Mouse (Mus musculus) MEL (cell line): Measurements from ENCODE around the gene Cpped1. TPM values are rescaled to one million over a fixed set of nuclear protein-coding genes. Genes with fewer than 3 reads are reported as not detected.

Source experiments
- DNase-seq: peaks from one replicate; pipeline ENCODE4 v3.0.0; 2011; ENCODE audit warnings: low read depth, low spot score
- H3K27ac ChIP-seq: 2 replicates; pipeline ENCODE4 v1.5.1; 2012; ENCODE audit warnings: low read depth, mild to moderate bottlenecking, control low read depth, low read length, moderate library complexity; ENCODE audit not compliant: control insufficient read depth
- H3K27me3 ChIP-seq, 2 experiments: fragments of 150-350 bp in 1 of 2; sonication (generic) in 1 of 2; 2 replicates each; pipeline ENCODE4 v1.6.1; 2012; ENCODE audit warnings: low read length in 2 of 2, mild to moderate bottlenecking in 2 of 2, improper control_type of control experiment in 1 of 2, moderate library complexity in 1 of 2; ENCODE audit not compliant: insufficient read depth in 2 of 2, control insufficient read depth in 1 of 2
- H3K36me3 ChIP-seq, 2 experiments: 2 replicates each; pipeline ENCODE4 v1.6.1; 2012 to 2014; ENCODE audit warnings: low read length in 2 of 2, improper control_type of control experiment in 1 of 2, inconsistent platforms in 1 of 2, mild to moderate bottlenecking in 1 of 2; ENCODE audit not compliant: insufficient read depth in 2 of 2, control insufficient read depth in 1 of 2
- H3K4me1 ChIP-seq, 2 experiments: fragments of 150-350 bp in 1 of 2; sonication (generic) in 1 of 2; 2 replicates each; pipeline ENCODE4 v1.6.1; 2012; ENCODE audit warnings: low read length in 2 of 2, improper control_type of control experiment in 1 of 2, mild to moderate bottlenecking in 1 of 2; ENCODE audit not compliant: insufficient read depth in 2 of 2, control insufficient read depth in 1 of 2
- H3K4me3 ChIP-seq, 2 experiments: fragments of 150-350 bp in 1 of 2; sonication (generic) in 1 of 2; 2 replicates each; pipeline ENCODE4 v1.5.1; 2012; ENCODE audit warnings: low read depth in 2 of 2, low read length in 2 of 2, mild to moderate bottlenecking in 2 of 2, moderate library complexity in 2 of 2, control low read depth in 1 of 2, improper control_type of control experiment in 1 of 2; ENCODE audit not compliant: control insufficient read depth in 1 of 2, insufficient read depth in 1 of 2
- H3K79me2 ChIP-seq: 2 replicates; pipeline ENCODE4 v1.6.1; 2012; ENCODE audit warnings: mild to moderate bottlenecking, low read length, moderate library complexity; ENCODE audit not compliant: control insufficient read depth, poor library complexity, insufficient read depth
- H3K9ac ChIP-seq: 2 replicates; pipeline ENCODE4 v1.6.1; 2012; ENCODE audit warnings: low read depth, mild to moderate bottlenecking, control low read depth, low read length, moderate library complexity; ENCODE audit not compliant: control insufficient read depth, poor library complexity, severe bottlenecking
- H3K9me3 ChIP-seq: fragments of 150-350 bp; sonication (generic); replicated peaks from 2 replicates; pipeline ENCODE4 v1.6.1; 2012; ENCODE audit warnings: mild to moderate bottlenecking, low read length, improper control_type of control experiment, moderate library complexity; ENCODE audit not compliant: insufficient read depth
- CHD1 ChIP-seq: IDR thresholded peaks from 2 replicates; pipeline ENCODE4 v1.6.1; 2012; ENCODE audit warnings: low read depth, mild to moderate bottlenecking, inconsistent platforms, low read length, improper control_type of control experiment
- CHD2 ChIP-seq: IDR thresholded peaks from 2 replicates; pipeline ENCODE4 v1.6.1; 2011; ENCODE audit warnings: low read length, improper control_type of control experiment
- CTCF ChIP-seq, 3 experiments: IDR thresholded peaks in 2 of 3; conservative IDR thresholded peaks in 1 of 3; 2 replicates each; pipeline ENCODE4 v1.5.1; 2011 to 2012; ENCODE audit warnings: low read length in 3 of 3, low read depth in 2 of 3, mild to moderate bottlenecking in 2 of 3, improper control_type of control experiment in 1 of 3, inconsistent platforms in 1 of 3, mixed read lengths in 1 of 3, moderate library complexity in 1 of 3; ENCODE audit not compliant: control insufficient read depth in 1 of 3, insufficient read depth in 1 of 3, poor library complexity in 1 of 3, severe bottlenecking in 1 of 3
- E2F4 ChIP-seq: IDR thresholded peaks from 2 replicates; pipeline ENCODE4 v1.6.1; 2011; ENCODE audit warnings: low read depth, low read length, improper control_type of control experiment, borderline replicate concordance
- ELF1 ChIP-seq: IDR thresholded peaks from 2 replicates; pipeline ENCODE4 v1.6.1; 2014; ENCODE audit warnings: low read depth, mild to moderate bottlenecking, inconsistent platforms, low read length, improper control_type of control experiment, moderate library complexity
- EP300 ChIP-seq, 2 experiments: IDR thresholded peaks; 2 replicates each; pipeline ENCODE4 v1.6.1; 2011; ENCODE audit warnings: improper control_type of control experiment in 2 of 2, low read length in 2 of 2, low read depth in 1 of 2, mild to moderate bottlenecking in 1 of 2
- ETS1 ChIP-seq: IDR thresholded peaks from 2 replicates; pipeline ENCODE4 v1.6.1; 2012; ENCODE audit warnings: low read depth, mild to moderate bottlenecking, inconsistent platforms, low read length, improper control_type of control experiment, moderate library complexity
- GABPA ChIP-seq: IDR thresholded peaks from 2 replicates; pipeline ENCODE4 v1.6.1; 2012; ENCODE audit warnings: low read depth, mild to moderate bottlenecking, inconsistent platforms, low read length, improper control_type of control experiment, moderate library complexity
- HCFC1 ChIP-seq: IDR thresholded peaks from 2 replicates; pipeline ENCODE4 v1.6.1; 2012; ENCODE audit warnings: low read depth, mild to moderate bottlenecking, inconsistent platforms, low read length, improper control_type of control experiment, moderate library complexity
- JUND ChIP-seq: IDR thresholded peaks from 2 replicates; pipeline ENCODE4 v1.6.1; 2011; ENCODE audit warnings: low read depth, mild to moderate bottlenecking, improper control_type of control experiment, low read length
- KAT2A ChIP-seq: conservative IDR thresholded peaks from 2 replicates; pipeline ENCODE4 v1.6.1; 2012; ENCODE audit warnings: low read depth, low read length, improper control_type of control experiment, inconsistent platforms
- MAZ ChIP-seq: IDR thresholded peaks from 2 replicates; pipeline ENCODE4 v1.6.1; 2012; ENCODE audit warnings: low read depth, mild to moderate bottlenecking, inconsistent platforms, low read length, improper control_type of control experiment
- MXI1 ChIP-seq: IDR thresholded peaks from 2 replicates; pipeline ENCODE4 v1.6.1; 2011; ENCODE audit warnings: mild to moderate bottlenecking, low read depth, low read length, improper control_type of control experiment
- MYB ChIP-seq: IDR thresholded peaks from 2 replicates; pipeline ENCODE4 v1.6.1; 2011; ENCODE audit warnings: mild to moderate bottlenecking, low read depth, low read length, improper control_type of control experiment
- POLR2AphosphoS2 ChIP-seq: IDR thresholded peaks from 2 replicates; pipeline ENCODE4 v1.6.1; 2011; ENCODE audit warnings: low read length, improper control_type of control experiment
- POLR2AphosphoS5 ChIP-seq: IDR thresholded peaks from 2 replicates; pipeline ENCODE4 v1.6.1; 2012; ENCODE audit warnings: low read depth, borderline replicate concordance, mild to moderate bottlenecking, inconsistent platforms, low read length, moderate library complexity, mixed read lengths
- SIN3A ChIP-seq: IDR thresholded peaks from 2 replicates; pipeline ENCODE4 v1.6.1; 2012; ENCODE audit warnings: low read length, improper control_type of control experiment, inconsistent platforms
- SMC3 ChIP-seq: IDR thresholded peaks from 2 replicates; pipeline ENCODE4 v1.6.1; 2011; ENCODE audit warnings: low read depth, low read length, improper control_type of control experiment
- TAL1 ChIP-seq: IDR thresholded peaks from 2 replicates; pipeline ENCODE4 v1.6.1; 2012; ENCODE audit warnings: mild to moderate bottlenecking, inconsistent platforms, low read length, moderate library complexity, mixed read lengths
- TBP ChIP-seq: IDR thresholded peaks from 2 replicates; pipeline ENCODE4 v1.8.0; 2011; ENCODE audit warnings: low read depth, low read length, improper control_type of control experiment
- TCF12 ChIP-seq: IDR thresholded peaks from 2 replicates; pipeline ENCODE4 v1.6.1; 2014; ENCODE audit warnings: low read depth, mild to moderate bottlenecking, inconsistent platforms, low read length, improper control_type of control experiment, moderate library complexity
- USF1 ChIP-seq: IDR thresholded peaks from 2 replicates; pipeline ENCODE4 v1.6.1; 2014; ENCODE audit warnings: low read depth, mild to moderate bottlenecking, inconsistent platforms, low read length, improper control_type of control experiment, moderate library complexity
- ZKSCAN1 ChIP-seq: IDR thresholded peaks from 2 replicates; pipeline ENCODE4 v1.6.1; 2012; ENCODE audit warnings: low read depth, mild to moderate bottlenecking, inconsistent platforms, low read length, improper control_type of control experiment, moderate library complexity
- ZMIZ1 ChIP-seq: IDR thresholded peaks from 2 replicates; pipeline ENCODE4 v1.6.1; 2012; ENCODE audit warnings: low read depth, mild to moderate bottlenecking, inconsistent platforms, low read length, improper control_type of control experiment, moderate library complexity
- ZNF384 ChIP-seq: IDR thresholded peaks from 2 replicates; pipeline ENCODE4 v1.6.1; 2012; ENCODE audit warnings: low read depth, mild to moderate bottlenecking, inconsistent platforms, low read length, improper control_type of control experiment
- polyA plus RNA-seq, 2 experiments: library from polyadenylated mRNA; stranded (reverse) in 1 of 2; unstranded in 1 of 2; fragments of >175 nt in 1 of 2; fragments of >200 nt in 1 of 2; gene quantifications; 2 replicates each; pipeline versions ENCODE4 v1.2.1 to v1.2.4; 2012; ENCODE audit warnings: low replicate concordance in 2 of 2, low read depth in 1 of 2; ENCODE audit not compliant: insufficient read length in 2 of 2, insufficient read depth in 1 of 2, missing spikeins in 1 of 2
- total RNA-seq: library from RNA; depleted of rRNA; stranded (reverse); fragments of 300-350 nt; gene quantifications from 2 replicates; pipeline ENCODE4 v1.2.3, GENCODE M21; 2012

Gene Cpped1
- total and polyA plus RNA-seq, 3 experiments: 14.1 to 29.9 TPM; not detected in 1

DNA sequence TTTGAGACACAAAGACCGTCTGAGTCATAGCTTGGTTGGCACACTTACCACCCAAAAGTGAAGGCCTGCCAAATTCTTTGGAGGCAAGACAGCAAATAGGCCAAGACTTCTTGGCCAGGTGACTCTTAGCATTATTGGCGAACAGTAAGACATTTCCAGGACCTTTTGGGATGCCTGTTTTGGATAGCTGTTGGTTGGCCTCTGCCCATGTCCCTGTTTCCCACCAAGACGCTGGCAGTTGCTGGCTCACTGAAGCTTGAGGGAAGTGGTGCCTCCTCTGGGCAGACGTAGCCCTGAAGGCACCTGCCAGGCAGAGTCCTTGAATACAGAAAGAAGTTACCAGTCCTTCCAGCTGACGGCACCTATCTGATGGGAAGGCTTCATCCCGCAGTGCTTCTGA, 8.9 kb downstream of the Cpped1 start:
- Histone ChIP-seq H3K27ac (no peak overlapping the region), H3K9me3 (no peaks in the 10 kb centered on the region), H3K27me3 (no peaks in the 10 kb centered on the region), H3K9ac (no peak overlapping the region), H3K36me3 (no peaks in the 10 kb centered on the region), H3K4me3 (no peak overlapping the region), H3K79me2 (no peaks in the 10 kb centered on the region), H3K4me1 (no peaks in the 10 kb centered on the region)
- TF ChIP-seq SIN3A (no peak), MXI1 (no peak), TCF12 (no peak), ZMIZ1 (no peak), MAZ (no peak), ZNF384 (no peak), CTCF (IDR thresholded peaks at IDR 0.05 in 2 of 3, conservative IDR thresholded peaks at IDR 0.05 in 1 of 3; ENCODE audit: control insufficient read depth in 1 of 3, insufficient read depth in 1 of 3, low read depth in 2 of 3, low read length in 3 of 3, poor library complexity in 1 of 3, severe bottlenecking in 1 of 3) (no peak), E2F4 (no peak), EP300 (IDR thresholded peaks at IDR 0.05; ENCODE audit: low read depth in 1 of 2, low read length in 2 of 2) (no peak), HCFC1 (no peak), ZKSCAN1 (no peak), POLR2AphosphoS5 (no peak), TBP (no peak), POLR2AphosphoS2 (no peak), ELF1 (no peak), GABPA (no peak), MYB (no peak)
- no peak for DNase-seq

- Histone ChIP-seq H3K27me3 (no peaks in the 10 kb centered on the region), H3K9ac (no peak overlapping the region), H3K4me3 (no peak overlapping the region), H3K9me3 (no peaks in the 10 kb centered on the region)
- TF ChIP-seq JUND: no peak
- no peak for TF ChIP-seq ZKSCAN1
- TF ChIP-seq ZNF384: no peak
- TF ChIP-seq SMC3: no peak
- no peak for TF ChIP-seq E2F4
- no peak for TF ChIP-seq POLR2AphosphoS2
- TF ChIP-seq POLR2AphosphoS5: no peak
- no peak for TF ChIP-seq CHD2
- TF ChIP-seq CHD1: no peak
- TF ChIP-seq HCFC1: no peak
- no peak for TF ChIP-seq ETS1
- TF ChIP-seq ZMIZ1: no peak
- no peak for TF ChIP-seq TBP
- TF ChIP-seq GABPA: no peak
- TF ChIP-seq TAL1: no peak
- TF ChIP-seq KAT2A: no peak
- TF ChIP-seq ELF1: no peak
- no peak for TF ChIP-seq USF1
- TF ChIP-seq, all 39 proteins: peak for 0
- Histone ChIP-seq H3K79me2 (no peaks in the 10 kb centered on the region), H3K27ac (no peak overlapping the region), H3K36me3 (no peaks in the 10 kb centered on the region), H3K4me1 (no peaks in the 10 kb centered on the region)
- DNase-seq: no peak
Measured at GRCm38 (mm10) chr16:11896411-11896810, 12.8 kb downstream of the Cpped1 start.
